Mouse (Mus musculus): ENCODE measurements around the gene Eml3. TPM values are rescaled to one million over a fixed set of nuclear protein-coding genes. Genes with fewer than 3 reads are reported as not detected.

Eml3 gene
- total RNA-seq (2012; rRNA removed) (13.0 and 16.6 TPM in 2 replicates), polyA plus RNA-seq (2012; ENCODE audit: insufficient read depth in 1 of 2, insufficient read length in 2 of 2, low read depth in 1 of 2, low replicate concordance in 2 of 2, missing spikeins in 1 of 2) (10 to 100 TPM in 1 of 2 experiments, not detected in 1; 23.4 TPM)

- DNase-seq (ENCODE audit: low read depth, low spot score), result peak; percentile 88
- H3K9me3 ChIP-seq (replicated peaks; ENCODE audit: insufficient read depth, low read length), result no peaks in the 10 kb centered on the region
- H3K36me3 ChIP-seq (ENCODE audit: control insufficient read depth in 1 of 2, insufficient read depth in 2 of 2, low read length in 2 of 2), result peaks cover 0 to 27% of the 10 kb centered on the region in 2 experiments; a peak in 2 of 4 replicates
- H3K4me3 ChIP-seq (ENCODE audit: control insufficient read depth in 1 of 2, insufficient read depth in 1 of 2, low read depth in 2 of 2, low read length in 2 of 2), result peak within 1 kb of the TSS; percentile 66 to 79
- peak within 1 kb of the TSS; percentile 89 for H3K9ac ChIP-seq (ENCODE audit: control insufficient read depth, low read depth, low read length, poor library complexity, severe bottlenecking)
- peaks cover 18 to 37% of the 10 kb centered on the region in 2 experiments for H3K4me1 ChIP-seq (ENCODE audit: control insufficient read depth in 1 of 2, insufficient read depth in 2 of 2, low read length in 2 of 2)
- H3K27ac ChIP-seq (ENCODE audit: control insufficient read depth, low read depth, low read length), result peak within 1 kb of the TSS; percentile 63
- TF ChIP-seq HCFC1 (IDR thresholded peaks at IDR 0.05; ENCODE audit: low read depth, low read length), result peak; percentile 24; the same call in 1 of the 2 replicates
- peak; percentile 79 for TF ChIP-seq ELF1 (IDR thresholded peaks at IDR 0.05; ENCODE audit: low read depth, low read length)
- no peak for TF ChIP-seq POLR2AphosphoS5 (IDR thresholded peaks at IDR 0.05; ENCODE audit: borderline replicate concordance, low read depth, low read length)
- no peak for TF ChIP-seq GATA1 (IDR thresholded peaks at IDR 0.05; ENCODE audit: low read depth, low read length)
- no peak for TF ChIP-seq EP300 (IDR thresholded peaks at IDR 0.05; ENCODE audit: low read depth in 1 of 2, low read length in 2 of 2)
- no peak for TF ChIP-seq CHD1 (IDR thresholded peaks at IDR 0.05; ENCODE audit: low read depth, low read length)
- peak; percentile 30; the same call in 1 of the 2 replicates for TF ChIP-seq TBP (IDR thresholded peaks at IDR 0.05; ENCODE audit: low read depth, low read length)
- TF ChIP-seq MYB (IDR thresholded peaks at IDR 0.05; ENCODE audit: low read depth, low read length), result no peak
- peak in 2 of 3 experiments; percentile 62 to 70; a peak in 4 of 6 replicates for TF ChIP-seq CTCF (IDR thresholded peaks at IDR 0.05 in 2 of 3, conservative IDR thresholded peaks at IDR 0.05 in 1 of 3; ENCODE audit: control insufficient read depth in 1 of 3, insufficient read depth in 1 of 3, low read depth in 2 of 3, low read length in 3 of 3, poor library complexity in 1 of 3, severe bottlenecking in 1 of 3)
- TF ChIP-seq MAX (IDR thresholded peaks at IDR 0.05; ENCODE audit: low read length), result no peak
- TF ChIP-seq TAL1 (IDR thresholded peaks at IDR 0.05; ENCODE audit: low read length), result no peak
- no peak for TF ChIP-seq SMC3 (IDR thresholded peaks at IDR 0.05; ENCODE audit: low read depth, low read length)
- no peak for TF ChIP-seq UBTF (IDR thresholded peaks at IDR 0.05; ENCODE audit: borderline replicate concordance, insufficient read depth, low read depth, low read length)
- no peak for TF ChIP-seq USF1 (IDR thresholded peaks at IDR 0.05; ENCODE audit: low read depth, low read length)
- peak; percentile 21; the same call in 1 of the 2 replicates for TF ChIP-seq SIN3A (IDR thresholded peaks at IDR 0.05; ENCODE audit: low read length)
- no peak for TF ChIP-seq RCOR1 (IDR thresholded peaks at IDR 0.05; ENCODE audit: low read depth, low read length)
- peak; percentile 34; the same call in 1 of the 2 replicates for TF ChIP-seq MAZ (IDR thresholded peaks at IDR 0.05; ENCODE audit: low read depth, low read length)
- TF ChIP-seq NELFE (IDR thresholded peaks at IDR 0.05; ENCODE audit: low read depth, low read length), result peak; percentile 36
- peak; percentile 41; the same call in 1 of the 2 replicates for TF ChIP-seq MXI1 (IDR thresholded peaks at IDR 0.05; ENCODE audit: low read depth, low read length)
- TF ChIP-seq MAFK (IDR thresholded peaks at IDR 0.05; ENCODE audit: borderline replicate concordance, low read depth, low read length), result no peak
- peak; percentile 24 to 63; a peak in 2 of 4 replicates for TF ChIP-seq POLR2A (IDR thresholded peaks at IDR 0.05; ENCODE audit: control insufficient read depth in 1 of 2, insufficient read depth in 1 of 2, low read depth in 1 of 2, low read length in 2 of 2, poor library complexity in 1 of 2)
- no peak for TF ChIP-seq KAT2A (conservative IDR thresholded peaks at IDR 0.05; ENCODE audit: low read depth, low read length)
- TF ChIP-seq ETS1 (IDR thresholded peaks at IDR 0.05; ENCODE audit: low read depth, low read length), result no peak
- TF ChIP-seq TCF12 (IDR thresholded peaks at IDR 0.05; ENCODE audit: low read depth, low read length), result peak; percentile 34; the same call in 1 of the 2 replicates
- no peak for TF ChIP-seq ZC3H11A (IDR thresholded peaks at IDR 0.05; ENCODE audit: low read depth, low read length)
- TF ChIP-seq CHD2 (IDR thresholded peaks at IDR 0.05; ENCODE audit: low read length), result no peak
- no peaks in the 10 kb centered on the region; the same call in none of the 2 replicates for H3K79me2 ChIP-seq (ENCODE audit: control insufficient read depth, insufficient read depth, low read length, poor library complexity)
- H3K27me3 ChIP-seq (ENCODE audit: control insufficient read depth in 1 of 2, insufficient read depth in 2 of 2, low read length in 2 of 2), result no peaks in the 10 kb centered on the region
Measured at GRCm38 (mm10) chr19:8929224-8930088, at the start of gene Eml3, which contains the start of gene Rom1. Gene Eml3, plus strand, starts transcription at chr19:8929552. Gene Rom1, minus strand, starts transcription at chr19:8929356.
